Mouse (Mus musculus) CD8-positive naive resting alpha-beta T cell, adult 2 months (primary cell): ENCODE measurements around the gene Prkca.

ENCODE experiments used
- DNase-seq, 2 experiments: peaks; one replicate each; pipeline ENCODE4 v3.0.0; 2022; ENCODE audit warnings: low read depth in 2 of 2, low spot score in 2 of 2

Gene Prkca

DNA sequence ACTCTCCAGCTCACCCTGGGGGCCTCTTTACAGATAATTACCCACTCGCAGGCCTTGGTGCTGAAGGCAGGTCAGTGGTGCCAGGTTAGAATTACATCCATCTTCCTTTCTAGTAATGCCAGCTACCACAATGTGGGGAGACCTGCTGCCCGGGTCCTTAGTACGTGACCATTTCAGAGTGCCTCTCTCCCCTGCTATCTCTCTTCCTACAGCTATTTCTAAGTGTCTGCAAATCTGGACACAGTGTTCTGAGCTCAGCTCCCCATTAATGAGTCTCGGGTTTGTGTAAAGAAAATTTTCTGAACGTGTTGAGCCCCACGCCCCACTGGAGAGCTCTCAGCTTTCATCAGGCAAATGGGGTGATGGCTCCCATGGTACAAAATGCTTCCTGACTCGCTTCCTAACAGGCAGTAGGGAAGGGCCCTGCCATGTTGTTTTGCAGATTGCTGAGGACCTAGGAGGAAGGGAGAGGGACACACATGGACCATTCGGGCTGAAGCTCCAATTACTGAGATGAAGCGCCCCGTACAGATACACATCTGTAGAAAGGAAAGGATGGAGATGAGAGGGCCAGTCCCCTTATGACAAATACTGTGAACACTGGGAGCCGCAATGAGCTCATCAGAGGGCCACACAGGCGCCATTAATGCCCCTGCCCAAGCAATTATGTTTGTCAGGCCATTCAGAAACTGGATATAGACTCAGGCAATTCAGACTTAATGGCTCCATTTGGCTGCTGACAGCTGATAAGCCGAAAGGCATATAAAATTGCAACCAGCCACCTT lies 386.0 kb downstream of the Prkca start:
- DNase-seq = no peak

DNA sequence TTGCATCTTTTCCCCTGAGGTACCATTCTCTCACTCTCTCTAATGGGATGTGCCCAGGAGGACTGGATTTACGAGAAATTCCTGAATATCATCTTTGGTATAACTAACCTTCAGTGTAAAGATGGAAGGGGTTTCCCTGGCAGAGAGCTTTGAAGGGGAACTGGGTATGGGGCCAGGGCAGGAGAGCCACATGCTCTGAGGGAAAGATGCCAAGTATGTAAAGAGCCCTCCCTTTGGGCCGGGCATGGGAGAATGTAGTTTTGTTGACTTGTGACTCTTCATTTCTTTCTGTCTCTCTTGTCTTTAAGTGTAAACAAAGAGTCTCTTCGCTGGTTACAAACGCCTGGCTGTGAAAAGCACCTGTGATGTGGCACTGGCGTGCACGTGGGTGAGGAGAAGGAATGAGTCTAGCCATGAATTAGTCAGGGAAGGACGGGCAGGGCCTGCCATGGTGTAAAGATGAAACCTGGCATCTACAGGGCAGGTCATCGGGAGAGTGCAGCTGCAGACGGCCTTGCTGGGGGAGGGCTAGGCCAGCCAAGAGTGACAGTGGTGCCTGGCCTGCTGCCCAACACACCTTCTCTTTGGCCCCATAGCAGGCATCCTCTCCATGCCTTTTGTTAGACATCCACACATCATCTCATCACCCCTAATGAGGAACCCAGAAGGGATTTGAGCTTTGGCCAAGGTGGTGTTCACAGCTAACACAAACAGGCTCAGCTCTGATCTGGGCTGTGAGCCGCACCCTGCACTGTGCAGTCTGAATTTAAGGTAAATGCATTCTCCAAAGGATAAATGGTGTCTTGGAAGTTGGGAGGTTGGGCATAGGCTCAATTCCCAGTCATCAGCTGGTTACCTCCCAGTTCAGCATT lies 388.3 kb downstream of the Prkca start:
- DNase-seq = no peak

DNA sequence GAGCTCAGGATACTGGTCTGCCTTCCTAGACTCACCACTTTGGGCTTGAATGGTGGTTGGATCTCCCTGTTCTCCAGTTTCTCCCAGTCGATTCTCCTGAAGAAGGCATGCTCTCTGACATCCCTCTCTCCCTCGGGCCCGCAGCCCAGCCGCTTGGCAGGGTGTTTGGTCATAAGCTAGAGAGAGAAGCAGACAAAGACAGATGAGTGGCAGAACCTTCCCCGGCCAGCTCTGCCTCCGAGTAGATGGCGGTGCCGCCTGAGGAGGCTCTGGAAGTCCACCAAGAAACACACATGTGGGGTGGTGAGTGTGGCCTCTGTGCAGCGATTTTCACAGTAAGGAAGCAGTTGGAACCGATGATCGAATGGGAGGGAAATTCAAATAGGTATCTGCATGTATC lies 392.3 kb downstream of the Prkca start:
- DNase-seq = no peak

DNA sequence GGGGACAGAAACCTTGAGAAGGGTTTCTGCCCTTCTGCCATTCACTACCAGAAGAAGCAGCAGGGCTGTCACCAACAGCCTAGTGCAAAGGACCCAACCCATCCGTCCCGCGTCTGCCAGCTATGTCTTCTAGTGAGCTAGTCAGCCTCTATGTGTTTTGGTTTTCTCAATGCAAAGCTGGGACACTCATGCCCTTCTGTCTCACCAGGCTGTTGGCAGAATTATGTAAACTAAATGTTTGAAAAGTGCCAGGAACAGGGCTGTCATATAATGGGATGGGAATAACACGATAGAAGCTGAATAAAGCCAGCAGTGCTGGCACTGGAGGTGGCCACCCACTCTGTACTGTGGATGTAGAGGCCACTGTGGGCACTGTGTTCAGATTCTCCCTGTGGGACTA lies 393.1 kb downstream of the Prkca start:
- no peak for DNase-seq

DNA sequence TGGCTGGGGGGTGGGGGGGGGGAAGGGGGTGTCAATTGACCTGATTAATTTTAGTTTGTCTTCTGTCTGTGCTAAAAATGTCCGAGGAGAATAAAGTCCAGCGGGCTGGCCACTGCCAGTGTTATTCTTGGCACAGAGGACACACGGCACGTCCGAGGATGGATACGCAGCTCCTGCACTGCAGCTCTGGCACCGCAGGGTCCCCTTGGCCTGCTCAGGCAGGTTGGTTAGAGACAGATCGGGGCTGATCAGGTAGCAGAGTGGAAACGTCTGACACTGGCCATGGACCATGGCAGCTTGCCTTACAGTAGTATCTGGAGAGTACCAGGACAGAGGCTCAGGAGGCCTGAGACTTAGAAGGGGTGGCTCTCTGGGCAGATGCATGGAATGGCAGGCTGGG lies 393.5 kb downstream of the Prkca start:
- DNase-seq = no peak

DNA sequence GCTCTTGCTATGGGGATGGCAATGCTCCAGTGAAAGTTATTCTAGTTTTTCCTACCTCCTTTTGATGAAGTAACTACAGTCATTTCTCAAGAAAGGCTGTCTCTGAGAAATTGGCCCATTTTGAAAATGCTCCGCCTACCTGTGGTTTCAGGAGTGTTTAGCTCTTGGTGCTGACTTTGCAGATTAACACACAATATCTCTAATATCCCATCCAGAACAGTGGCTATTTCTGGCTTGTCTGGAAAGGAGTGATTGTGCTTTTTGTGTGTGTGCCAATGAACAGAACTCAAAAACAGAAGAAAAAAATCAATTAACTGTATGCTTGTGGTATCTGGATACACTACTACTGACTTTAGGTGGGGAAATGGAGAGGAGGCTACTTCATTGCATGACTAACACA lies 395.8 kb downstream of the Prkca start:
- no peak for DNase-seq

DNA sequence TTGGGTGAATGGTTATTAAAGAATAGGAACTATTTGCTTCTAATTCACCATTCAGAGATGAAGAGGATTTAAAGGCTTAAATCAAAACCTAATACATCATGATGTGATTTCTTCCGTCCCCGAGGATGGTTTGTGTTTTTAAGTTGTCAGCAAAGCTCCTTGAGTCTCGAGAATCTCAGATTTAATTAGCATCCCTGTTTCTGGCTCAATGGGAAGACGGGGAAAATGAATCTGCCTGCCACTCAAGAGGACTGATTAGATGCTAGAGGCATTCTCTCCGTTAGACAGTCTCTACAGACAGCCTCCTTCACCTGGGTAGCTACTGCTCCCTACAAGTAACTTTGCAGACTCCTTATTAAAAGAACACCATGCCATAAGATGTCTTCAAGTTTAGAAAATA lies 396.9 kb downstream of the Prkca start:
- DNase-seq = no peak

DNA sequence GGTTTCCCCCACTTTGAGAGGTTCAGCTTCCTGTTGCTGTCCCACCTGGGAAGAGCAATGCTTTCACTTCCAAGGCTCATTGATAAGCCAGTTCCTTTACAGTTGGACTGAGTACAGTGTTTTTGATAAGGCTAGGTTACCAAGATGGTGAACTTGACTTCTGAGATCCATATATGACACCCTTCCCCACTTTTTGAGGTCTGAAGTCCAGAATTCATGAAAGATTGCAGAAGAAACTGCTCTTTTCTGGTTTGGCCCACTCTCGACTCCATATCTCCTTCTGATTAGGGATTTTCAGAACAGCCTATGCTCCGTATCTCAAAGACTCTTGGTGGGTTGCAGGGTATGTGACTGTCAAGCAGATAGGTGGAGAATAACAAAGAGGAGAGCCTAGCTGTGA lies 406.8 kb downstream of the Prkca start:
- no peak for DNase-seq

DNA sequence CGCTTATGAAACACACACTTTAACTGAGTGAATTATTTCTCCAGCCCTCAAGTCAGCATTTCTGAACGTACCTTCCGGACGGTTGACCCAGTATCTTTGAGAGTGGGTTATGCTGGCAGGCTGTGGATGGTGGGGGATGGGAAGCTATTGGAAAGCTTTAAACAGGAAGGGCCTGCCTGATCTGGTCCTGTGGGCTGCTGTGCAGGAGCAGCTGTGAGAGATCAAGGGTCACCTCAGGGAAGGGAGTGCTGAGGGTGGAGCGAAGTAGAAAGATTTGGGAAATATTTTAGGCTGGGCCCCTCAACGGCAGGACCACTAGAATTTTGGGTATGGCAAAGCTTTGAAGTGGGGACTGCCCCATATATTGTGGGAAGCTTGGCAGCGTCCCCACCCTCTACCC lies 412.0 kb downstream of the Prkca start:
- DNase-seq = no peak

DNA sequence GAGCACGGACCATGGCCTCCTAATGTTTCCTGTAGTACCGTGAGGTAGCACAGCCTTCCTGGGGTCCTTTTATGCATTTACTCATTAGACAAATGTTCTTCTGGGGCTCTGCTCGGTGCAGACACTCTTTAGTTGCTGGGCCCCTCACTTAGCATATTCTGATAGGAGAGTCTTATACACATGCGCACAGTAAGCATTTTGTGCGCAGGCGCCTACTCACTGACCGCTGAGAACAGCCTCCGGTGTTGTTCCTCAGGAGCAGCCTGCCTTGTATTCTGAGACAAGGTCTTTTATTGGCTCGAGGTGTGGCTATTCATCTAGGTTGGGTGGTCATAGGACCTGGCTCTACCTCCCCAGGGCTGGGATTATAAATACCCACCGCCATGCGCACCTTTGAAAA lies 412.4 kb downstream of the Prkca start:
- no peak for DNase-seq

DNA sequence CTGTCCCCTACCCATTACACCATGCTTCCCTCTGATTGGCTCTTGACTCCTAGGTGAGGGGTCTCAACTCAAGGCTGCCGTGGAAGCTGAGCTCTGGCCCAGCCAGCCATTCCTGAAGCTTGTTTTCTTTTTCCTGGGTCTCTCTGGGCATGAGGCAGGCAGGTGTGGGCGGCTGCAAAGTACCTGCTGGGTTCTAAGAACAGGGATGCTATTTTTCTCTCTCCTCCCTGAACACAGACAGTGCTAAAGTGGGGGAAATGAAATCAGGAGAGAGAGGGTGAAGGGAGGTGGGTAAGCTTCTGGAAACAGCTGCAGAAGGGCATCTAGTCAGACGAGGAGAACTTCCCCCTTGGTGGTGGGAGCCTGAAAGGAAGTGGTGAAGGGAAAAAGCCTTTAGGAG lies 414.0 kb downstream of the Prkca start:
- no peak for DNase-seq

DNA sequence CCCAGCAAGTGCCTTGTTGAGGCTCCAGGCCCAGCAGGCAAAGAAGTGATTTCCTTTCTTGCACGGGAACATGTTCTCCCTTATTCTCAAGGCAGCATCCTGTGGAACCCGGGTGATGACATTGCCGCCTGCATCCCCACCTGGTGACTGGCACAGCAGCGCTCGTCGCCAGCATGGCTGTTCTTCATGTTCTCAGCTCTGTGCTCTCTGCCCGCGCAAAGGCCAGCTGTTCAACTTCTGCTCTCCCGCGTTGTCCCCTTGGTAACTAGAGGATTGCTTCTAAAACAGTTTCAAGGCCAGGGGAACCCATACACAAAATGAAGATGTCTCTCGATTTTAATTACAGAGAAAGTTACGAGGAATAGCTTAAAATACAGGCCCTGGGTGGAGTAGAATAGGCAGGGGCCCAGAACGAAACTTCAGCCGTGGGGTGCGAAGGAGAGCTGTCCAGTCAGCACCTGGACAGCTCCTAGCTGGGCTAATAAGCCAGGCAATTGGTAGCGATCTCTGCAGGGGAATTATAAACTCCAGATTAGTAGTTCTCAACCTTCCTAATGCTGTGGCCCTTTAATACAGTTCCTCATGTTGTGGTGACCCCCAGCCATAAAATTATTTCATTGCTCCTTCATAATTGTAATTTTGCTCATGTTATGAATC lies 423.7 kb downstream of the Prkca start:
- no peak for DNase-seq

DNA sequence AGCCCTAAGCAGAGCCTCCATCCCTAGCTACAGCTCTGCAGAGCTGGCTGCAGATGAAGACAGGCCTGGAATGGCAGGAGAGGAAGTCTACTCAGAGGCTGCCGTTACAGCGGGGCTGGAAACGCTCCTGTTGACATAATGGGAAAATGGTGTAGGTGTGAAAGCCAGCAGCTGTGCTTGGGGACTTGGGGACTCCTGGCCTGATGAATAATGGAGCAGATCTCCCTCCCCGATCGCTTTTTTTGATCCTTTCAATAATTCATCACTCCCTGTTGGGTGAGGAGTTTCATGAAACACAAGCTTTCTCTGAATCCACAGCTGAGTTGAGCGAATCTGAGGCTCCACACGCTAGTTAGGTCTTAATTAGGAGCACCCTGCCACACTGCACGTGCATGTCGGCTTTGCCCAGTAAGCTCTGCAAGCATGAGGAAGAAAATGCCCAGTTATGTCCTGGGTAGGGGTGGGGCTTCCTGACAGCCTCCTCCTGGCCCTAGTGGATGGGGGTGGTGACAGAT lies 425.9 kb downstream of the Prkca start:
- DNase-seq = no peak

DNA sequence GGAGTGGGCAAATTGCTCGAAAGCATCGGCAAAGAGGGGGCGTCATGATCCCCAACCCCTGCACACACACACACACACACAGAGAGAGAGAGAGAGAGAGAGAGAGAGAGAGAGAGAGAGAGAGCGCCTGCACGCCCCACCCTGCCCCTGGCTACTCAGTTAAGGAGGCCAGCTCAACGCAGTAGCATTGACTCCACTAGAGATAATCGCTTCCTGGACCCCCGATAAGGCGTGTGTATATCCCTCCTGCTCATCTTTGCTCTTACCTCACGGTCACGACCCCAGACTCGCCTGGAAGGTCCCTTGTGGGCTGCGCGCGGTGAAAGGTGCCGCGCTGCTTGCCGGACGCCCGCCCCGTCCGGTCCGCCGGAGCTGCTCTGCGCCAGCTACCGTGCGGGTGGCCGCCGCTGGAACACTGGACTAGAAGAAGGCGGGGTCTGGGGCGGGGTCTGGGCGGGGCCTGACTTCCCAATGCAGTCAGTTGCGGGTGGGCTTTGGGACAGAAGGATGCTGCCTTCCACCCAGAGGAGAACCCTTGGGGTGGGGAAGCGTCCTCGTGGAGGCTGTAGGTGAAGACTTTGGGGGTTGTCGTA lies 429.0 kb downstream of the Prkca start, which contains the start of gene Cacng5:
Gene Cacng5 (minus strand): TSS at position 422 of the 593 bp plus-strand sequence.
- no peak for DNase-seq

DNA sequence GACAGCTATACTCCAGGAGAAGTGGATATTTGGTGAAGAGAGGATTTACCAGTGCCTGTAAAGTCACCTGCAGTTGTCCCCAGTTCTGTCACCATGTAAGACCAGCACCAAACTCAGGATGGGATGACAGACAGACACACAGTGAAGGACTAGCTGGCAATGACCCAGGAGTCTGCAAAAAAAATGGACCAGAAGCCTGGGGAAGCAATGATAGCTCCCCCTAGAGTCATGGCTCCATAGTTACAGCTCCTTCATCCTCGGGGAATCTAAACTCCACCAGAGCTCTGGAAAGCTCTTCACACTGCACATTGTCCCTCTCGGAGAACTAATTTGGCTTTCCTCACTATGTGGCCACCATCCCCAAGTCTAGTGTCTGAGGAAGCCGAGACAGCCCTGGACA lies 430.4 kb downstream of the Prkca start:
- DNase-seq = no peak

DNA sequence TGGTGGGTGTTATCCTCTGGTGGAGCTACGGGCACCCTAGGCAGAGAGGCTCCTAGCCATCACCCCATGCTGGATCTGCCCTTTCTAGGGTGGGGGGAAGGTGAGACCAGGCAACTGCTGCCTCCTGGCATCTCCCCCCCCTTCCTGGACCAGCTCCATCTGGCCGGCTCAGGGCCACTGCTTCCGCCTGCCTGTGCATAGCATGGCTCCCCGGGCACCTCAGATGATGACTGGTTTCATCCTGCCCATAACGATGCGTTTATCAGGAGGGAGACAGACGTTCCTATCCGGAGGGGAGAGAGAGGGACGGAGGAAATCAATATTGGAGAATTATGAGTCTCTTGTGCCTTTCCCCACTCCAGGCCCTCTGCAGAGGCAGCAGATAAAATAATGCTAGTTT lies 438.4 kb downstream of the Prkca start:
- DNase-seq = no peak

DNA sequence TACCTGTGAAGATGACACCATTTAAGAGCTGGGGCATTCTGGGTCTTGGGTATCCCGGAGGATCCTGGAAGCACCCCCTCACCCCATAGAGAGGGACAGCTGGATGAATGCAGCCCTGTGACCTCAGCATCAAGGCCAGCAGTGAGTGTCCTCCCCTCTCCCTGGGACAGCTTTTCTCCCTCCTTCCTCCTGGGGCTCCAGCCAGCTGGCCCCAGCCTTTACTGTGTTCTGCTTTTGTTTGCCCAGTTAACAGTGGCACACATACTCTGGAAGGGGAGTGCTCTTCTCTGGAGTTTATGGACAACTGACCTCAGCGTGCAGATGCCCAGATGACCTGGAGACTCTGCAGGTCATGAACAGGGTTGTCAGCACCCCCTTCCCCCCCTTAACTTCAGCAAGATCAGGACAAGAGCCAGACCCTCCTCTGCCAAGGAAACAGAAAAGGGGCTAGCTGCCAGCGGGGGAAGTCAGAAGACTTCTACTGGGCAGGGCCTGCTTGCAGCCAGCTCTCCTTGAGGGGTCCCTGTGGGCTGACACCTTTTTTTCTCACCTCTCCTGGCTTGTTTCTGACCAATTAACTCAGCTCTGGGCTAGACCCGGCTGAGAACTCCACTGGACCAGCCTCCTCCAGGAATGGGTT lies 439.6 kb downstream of the Prkca start:
- DNase-seq = no peak

DNA sequence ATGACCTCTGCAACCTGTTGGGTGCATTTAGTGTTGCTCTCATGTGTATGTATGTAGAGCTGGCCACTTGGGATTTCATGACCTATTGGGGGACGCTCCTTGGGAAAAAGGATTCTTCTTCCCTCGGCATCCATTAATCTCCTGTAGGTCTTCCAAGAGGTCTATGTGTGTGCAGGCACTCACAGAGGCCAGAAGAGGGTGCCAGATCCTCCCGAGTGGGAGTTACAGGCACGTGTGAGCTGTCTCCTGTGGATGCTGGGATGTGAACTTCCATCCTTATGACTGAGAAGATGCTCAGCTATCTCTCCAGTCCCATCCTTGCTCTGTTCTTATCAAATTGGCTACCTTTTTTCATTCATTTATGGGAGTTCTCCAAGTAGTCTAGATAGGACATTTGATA lies 443.3 kb downstream of the Prkca start:
- DNase-seq = no peak

DNA sequence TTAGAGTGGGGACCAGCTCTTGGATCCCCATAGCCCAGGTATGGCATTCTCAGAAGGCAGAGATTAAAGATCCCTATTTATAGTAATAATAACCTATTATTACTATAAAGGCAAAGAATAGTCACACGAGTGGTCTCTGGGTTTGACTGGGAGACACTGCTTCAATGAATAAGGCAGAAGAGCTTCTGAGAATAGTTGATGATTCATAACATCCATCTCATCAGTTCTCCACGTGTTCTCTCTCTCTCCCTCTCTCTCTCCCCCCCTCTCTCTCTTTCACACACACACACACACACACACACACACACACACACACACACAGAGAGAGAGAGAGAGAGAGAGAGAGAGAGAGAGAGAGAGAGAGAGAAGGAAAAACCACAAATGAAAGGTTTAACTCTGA lies 445.0 kb downstream of the Prkca start:
- no peak for DNase-seq

DNA sequence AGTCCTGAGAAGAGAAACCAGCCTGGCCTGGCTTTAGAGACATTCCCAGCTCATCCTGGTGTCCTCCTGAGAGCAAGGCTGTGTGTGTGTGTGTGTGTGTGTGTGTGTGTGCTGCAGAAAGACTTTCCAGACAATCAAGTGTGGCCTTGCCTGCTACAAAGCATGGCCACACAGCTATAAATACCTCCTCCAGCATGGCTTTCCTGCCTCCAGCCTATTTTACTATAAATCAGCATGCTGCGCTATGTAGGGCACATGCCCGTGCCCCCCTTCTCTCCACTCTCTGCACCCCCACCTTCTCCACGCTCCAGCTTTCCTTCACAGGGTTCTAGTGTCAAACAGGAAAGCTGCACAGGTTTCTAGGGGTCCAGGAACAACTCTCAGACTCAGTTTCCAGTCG lies 448.1 kb downstream of the Prkca start:
- no peak for DNase-seq

DNA sequence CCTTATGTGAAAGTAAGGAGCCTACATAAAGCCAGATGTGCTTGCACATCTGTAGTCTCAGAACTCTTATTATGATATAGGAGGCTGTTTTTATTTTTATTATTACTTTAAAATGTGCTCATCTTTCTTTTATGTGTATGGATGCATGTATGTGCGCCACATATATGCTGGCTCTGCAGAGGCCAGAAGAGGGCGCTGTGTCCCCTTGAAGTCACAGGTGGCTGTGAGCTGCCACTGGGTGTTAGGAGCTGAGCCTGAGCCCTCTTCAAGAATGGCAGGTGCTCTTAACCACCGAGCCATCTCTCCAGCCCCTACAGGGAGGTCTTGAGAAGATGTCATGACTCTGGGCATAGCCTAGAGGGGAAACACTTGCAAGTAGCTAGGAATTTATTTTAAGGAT lies 452.4 kb downstream of the Prkca start:
- no peak for DNase-seq
